ENCODE assay signal across 8 mouse cellular contexts in the genomic region with DNA sequence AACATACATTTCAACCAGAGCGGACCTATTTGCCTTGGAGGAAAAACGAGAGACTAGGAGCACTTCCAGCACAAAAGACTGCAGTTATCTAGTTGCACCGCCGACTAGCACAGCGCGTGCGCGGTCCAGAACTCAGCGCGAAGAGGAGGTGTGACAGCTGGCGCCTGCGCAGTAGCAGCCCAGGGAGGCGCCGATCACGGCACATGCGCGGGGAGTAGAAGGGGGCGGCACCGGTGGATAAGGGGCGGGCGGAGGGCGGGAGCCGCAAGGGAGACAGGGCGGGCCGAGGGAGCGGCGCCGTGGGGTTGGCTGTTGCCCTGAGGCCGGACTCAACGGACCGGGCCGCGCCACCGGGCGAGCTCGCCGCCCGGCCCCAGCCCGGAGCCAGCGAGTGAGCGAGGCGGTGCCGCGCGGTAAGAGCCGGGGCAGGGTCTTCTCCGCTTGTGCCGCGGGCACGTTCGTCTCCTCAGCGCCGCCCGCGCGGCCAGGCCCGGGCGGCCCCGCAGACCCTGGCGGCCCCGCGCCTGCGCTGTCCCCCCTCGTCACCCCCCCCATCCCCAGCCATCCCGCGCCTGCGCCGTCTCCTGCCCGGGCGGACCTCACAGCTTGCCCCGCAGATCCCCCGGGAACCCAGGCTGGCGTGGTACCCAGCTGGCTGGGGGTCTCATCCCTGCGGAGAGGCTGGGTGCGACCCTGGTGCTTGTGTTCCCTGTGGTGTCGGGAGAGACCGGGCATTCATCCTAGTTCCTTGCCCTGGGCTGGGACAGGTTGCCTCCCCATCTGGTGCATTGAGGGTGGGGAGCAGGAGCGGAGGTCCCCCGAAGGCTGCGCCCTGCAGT. TPM values are rescaled to one million over a fixed set of nuclear protein-coding genes. Genes with fewer than 3 reads are reported as not detected.
DNase-seq lines count a peak whose midpoint lies in the region; ATAC-seq and TF ChIP-seq lines count a peak whose summit lies in the region.

A gene (plus strand): TSS at position 267 of the 839 bp plus-strand sequence.

- no peak for TF ChIP-seq EP300 in liver, embryonic 14.5 days (IDR thresholded peaks at IDR 0.05; ENCODE audit: low read depth)
- TF ChIP-seq EP300 in stomach, postnatal 0 days (optimal IDR thresholded peaks at IDR 0.05), result no peak

- DNase-seq in c-Kit-negative CD71-positive TER-119-positive erythroid progenitor cells, embryonic 14.5 days (ENCODE audit: low read depth, low spot score), result peak; percentile 94
- peak; percentile 98 for DNase-seq in forebrain, embryonic 10.5 days (ENCODE audit: extremely low spot score, low spot score)
- DNase-seq in kidney, postnatal 25 days, result peak; percentile 95 to 98
- DNase-seq in liver, embryonic 14.5 days (ENCODE audit: low read depth in 3 of 3, low spot score in 3 of 3), result peak; percentile 88 to 91 (median 89)
- peak; percentile 97 for DNase-seq in neural tube, embryonic 11.5 days (ENCODE audit: low spot score)
- DNase-seq in stomach, postnatal 0 days (ENCODE audit: low spot score), result peak; percentile 99

- H3K9ac ChIP-seq in heart, embryonic 15.5 days, result peak within 1 kb of the TSS; percentile 96
- H3K9ac ChIP-seq in liver, embryonic 14.5 days (replicated peaks), result peak within 1 kb of the TSS; percentile 78
- H3K9ac ChIP-seq in neural tube, embryonic 11.5 days (ENCODE audit: low read length), result peak within 1 kb of the TSS; percentile 86
- H3K9ac ChIP-seq in stomach, postnatal 0 days (ENCODE audit: low read length), result peak within 1 kb of the TSS; percentile 84

- peak; percentile 35 for TF ChIP-seq CTCF in liver, embryonic 14.5 days (IDR thresholded peaks at IDR 0.05; ENCODE audit: low read depth)
- TF ChIP-seq CTCF in stomach, postnatal 0 days (IDR thresholded peaks at IDR 0.05; ENCODE audit: low read depth), result 0 out of 2 replicates have a peak, but pooled peaks have one; percentile 1

- H3K27ac ChIP-seq in forebrain, embryonic 10.5 days, result peak within 1 kb of the TSS; percentile 98
- H3K27ac ChIP-seq in heart, embryonic 15.5 days, result peak within 1 kb of the TSS; percentile 99
- H3K27ac ChIP-seq in liver, embryonic 14.5 days, result peak within 1 kb of the TSS; percentile 31
- peak within 1 kb of the TSS; percentile 97 for H3K27ac ChIP-seq in neural tube, embryonic 11.5 days (ENCODE audit: low read depth, low read length)
- peak within 1 kb of the TSS; percentile 98 for H3K27ac ChIP-seq in stomach, postnatal 0 days (replicated peaks)

- WGBS in forebrain, embryonic 10.5 days, result under 1% methylated on average over 80 of the region's 80 CpGs
- under 1% methylated on average over 52 of the region's 80 CpGs for WGBS in heart, embryonic 15.5 days
- WGBS in liver, embryonic 14.5 days (ENCODE audit: insufficient replicate concordance), result under 1% methylated on average over 53 of the region's 80 CpGs
- WGBS in neural tube, embryonic 11.5 days, result under 1% methylated on average over 50 of the region's 80 CpGs
- WGBS in stomach, postnatal 0 days, result under 1% methylated on average over 67 of the region's 80 CpGs

- peaks cover 21% of the 10 kb centered on the region for H3K4me1 ChIP-seq in forebrain, embryonic 10.5 days
- H3K4me1 ChIP-seq in heart, embryonic 15.5 days (replicated peaks), result peaks cover 11% of the 10 kb centered on the region
- peaks cover 4 to 8% of the 10 kb centered on the region in 2 experiments for H3K4me1 ChIP-seq in liver, embryonic 14.5 days (replicated peaks; ENCODE audit: control insufficient read depth in 2 of 2, insufficient read depth in 2 of 2, low read length in 1 of 2)
- peaks cover 5% of the 10 kb centered on the region; the same call in 1 of the 2 replicates for H3K4me1 ChIP-seq in neural tube, embryonic 11.5 days (ENCODE audit: control insufficient read depth, insufficient read depth, low read length)
- H3K4me1 ChIP-seq in stomach, postnatal 0 days (replicated peaks; ENCODE audit: control insufficient read depth, insufficient read depth), result peaks cover 5% of the 10 kb centered on the region; the same call in 1 of the 2 replicates

- peak; percentile 92 for ATAC-seq in CD4-positive, CD25-positive, alpha-beta regulatory T cell, adult 4 months
- peak; percentile 99 for ATAC-seq in heart, embryonic 15.5 days (replicated peaks; ENCODE audit: insufficient number of reproducible peaks, insufficient read depth, low FRiP score, low read depth)
- ATAC-seq in liver, embryonic 14.5 days (ENCODE audit: insufficient read depth), result peak; percentile 100
- ATAC-seq in neural tube, embryonic 11.5 days (ENCODE audit: insufficient read depth, low FRiP score, low TSS enrichment), result peak; percentile 98
- peak; percentile 100 for ATAC-seq in stomach, postnatal 0 days (ENCODE audit: low FRiP score, low TSS enrichment)

- H3K27me3 ChIP-seq in forebrain, embryonic 10.5 days (ENCODE audit: poor library complexity, severe bottlenecking), result no peaks in the 10 kb centered on the region
- H3K27me3 ChIP-seq in heart, embryonic 15.5 days, result no peaks in the 10 kb centered on the region
- no peaks in the 10 kb centered on the region for H3K27me3 ChIP-seq in liver, embryonic 14.5 days (ENCODE audit: control insufficient read depth, insufficient read depth, low read length)
- no peaks in the 10 kb centered on the region for H3K27me3 ChIP-seq in neural tube, embryonic 11.5 days (ENCODE audit: control insufficient read depth, insufficient read depth, low read length)
- H3K27me3 ChIP-seq in stomach, postnatal 0 days (ENCODE audit: control insufficient read depth, insufficient read depth, low read length), result no peaks in the 10 kb centered on the region

- H3K36me3 ChIP-seq in forebrain, embryonic 10.5 days (replicated peaks), result 0 out of 2 replicates have a peak, but pooled peaks cover 4% of the 10 kb centered on the region
- H3K36me3 ChIP-seq in heart, embryonic 15.5 days, result no peaks in the 10 kb centered on the region
- no peaks in the 10 kb centered on the region for H3K36me3 ChIP-seq in liver, embryonic 14.5 days (replicated peaks; ENCODE audit: control insufficient read depth, insufficient read depth, low read depth)
- H3K36me3 ChIP-seq in neural tube, embryonic 11.5 days (ENCODE audit: control insufficient read depth, insufficient read depth, low read length), result no peaks in the 10 kb centered on the region
- H3K36me3 ChIP-seq in stomach, postnatal 0 days (ENCODE audit: control insufficient read depth, insufficient read depth, low read length), result no peaks in the 10 kb centered on the region

- no peaks in the 10 kb centered on the region for H3K9me3 ChIP-seq in forebrain, embryonic 10.5 days
- no peaks in the 10 kb centered on the region for H3K9me3 ChIP-seq in heart, embryonic 15.5 days (replicated peaks)
- H3K9me3 ChIP-seq in liver, embryonic 14.5 days (ENCODE audit: control insufficient read depth, low read length), result no peaks in the 10 kb centered on the region
- no peaks in the 10 kb centered on the region for H3K9me3 ChIP-seq in neural tube, embryonic 11.5 days (ENCODE audit: control insufficient read depth, low read length)
- no peaks in the 10 kb centered on the region for H3K9me3 ChIP-seq in stomach, postnatal 0 days (ENCODE audit: control insufficient read depth, low read length)

- peak within 1 kb of the TSS; percentile 86 for H3K4me3 ChIP-seq in forebrain, embryonic 10.5 days
- peak within 1 kb of the TSS; percentile 95 for H3K4me3 ChIP-seq in heart, embryonic 15.5 days
- H3K4me3 ChIP-seq in liver, embryonic 14.5 days (ENCODE audit: insufficient read depth in 1 of 2, low read depth in 2 of 2, low read length in 2 of 2), result peak within 1 kb of the TSS; percentile 74 to 79
- H3K4me3 ChIP-seq in neural tube, embryonic 11.5 days (ENCODE audit: low read depth, low read length), result peak within 1 kb of the TSS; percentile 70
- peak within 1 kb of the TSS; percentile 80 for H3K4me3 ChIP-seq in stomach, postnatal 0 days (ENCODE audit: low read depth, low read length)

- H3K4me2 ChIP-seq in heart, embryonic 15.5 days, result peak within 1 kb of the TSS; percentile 88
- peak within 1 kb of the TSS; percentile 87 for H3K4me2 ChIP-seq in liver, embryonic 14.5 days (ENCODE audit: low read depth)
- H3K4me2 ChIP-seq in neural tube, embryonic 11.5 days (ENCODE audit: low read depth), result peak within 1 kb of the TSS; percentile 64
- H3K4me2 ChIP-seq in stomach, postnatal 0 days (replicated peaks; ENCODE audit: low read depth), result peak within 1 kb of the TSS; percentile 71

RNA-seq across cellular contexts. Expression of the gene that starts here (rescaled TPM):
- 10 to 100 TPM; 12.0 to 19.5 TPM for polyA plus RNA-seq in CD4-positive, CD25-positive, alpha-beta regulatory T cell, adult 4 months (2017; shearing (Covaris generic))
- polyA plus RNA-seq in forebrain, embryonic 10.5 days (2016; fragmentation: Nextera tagmentation; extraction: Ambion mirVana), result 34.2 and 36.5 TPM in 2 replicates
- 19.4 and 24.3 TPM in 2 replicates for polyA plus RNA-seq in heart, embryonic 15.5 days (2015; fragmentation: Nextera tagmentation; extraction: Ambion mirVana)
- polyA plus RNA-seq in liver, embryonic 14.5 days (2012; rRNA removed), result 3.1 and 3.9 TPM in 2 replicates
- polyA plus RNA-seq in liver, embryonic 14.5 days (2014; fragmentation: Nextera tagmentation; extraction: Ambion mirVana), result 3.1 and 3.4 TPM in 2 replicates
- 21.8 and 23.0 TPM in 2 replicates for polyA plus RNA-seq in neural tube, embryonic 11.5 days (2014; fragmentation: Nextera tagmentation; extraction: Ambion mirVana)
- 9.2 and 9.4 TPM in 2 replicates for polyA plus RNA-seq in stomach, postnatal 0 days (2015; fragmentation: Nextera tagmentation; extraction: Ambion mirVana)

Comparison
In these comparisons a context has a peak if more than half of its experiments do, and no peak if none do; other contexts are left out.
1. Peak in every context shown above with its lines: DNase-seq, ATAC-seq, H3K4me3 ChIP-seq and H3K27ac ChIP-seq.
2. H3K27ac ChIP-seq: peak in every context shown above with its lines; median percentile 99 in heart, embryonic 15.5 days; 98 in forebrain, embryonic 10.5 days; 98 in stomach, postnatal 0 days; 97 in neural tube, embryonic 11.5 days; 31 in liver, embryonic 14.5 days.